Mouse (Mus musculus): Measurements from ENCODE around the gene Cdc42se2.

The Cdc42se2 gene

DNA sequence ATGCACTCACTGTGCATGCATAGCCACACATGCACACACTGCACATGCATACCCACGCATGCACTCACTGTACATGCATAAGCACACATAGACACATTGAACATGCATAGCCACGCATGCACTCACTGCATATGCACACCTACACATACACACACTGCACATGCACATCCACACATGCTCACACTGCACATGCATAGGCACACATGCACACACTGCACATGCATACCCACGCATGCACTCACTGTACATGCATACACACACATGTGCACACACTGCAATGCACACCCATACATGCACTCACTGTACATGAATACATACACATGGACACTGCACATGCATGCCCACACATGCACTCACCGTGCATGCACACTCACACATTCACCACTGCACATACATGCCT is 4.0 kb upstream of the Cdc42se2 start:
- DNase-seq (ENCODE audit: low spot score) = no peak

DNA sequence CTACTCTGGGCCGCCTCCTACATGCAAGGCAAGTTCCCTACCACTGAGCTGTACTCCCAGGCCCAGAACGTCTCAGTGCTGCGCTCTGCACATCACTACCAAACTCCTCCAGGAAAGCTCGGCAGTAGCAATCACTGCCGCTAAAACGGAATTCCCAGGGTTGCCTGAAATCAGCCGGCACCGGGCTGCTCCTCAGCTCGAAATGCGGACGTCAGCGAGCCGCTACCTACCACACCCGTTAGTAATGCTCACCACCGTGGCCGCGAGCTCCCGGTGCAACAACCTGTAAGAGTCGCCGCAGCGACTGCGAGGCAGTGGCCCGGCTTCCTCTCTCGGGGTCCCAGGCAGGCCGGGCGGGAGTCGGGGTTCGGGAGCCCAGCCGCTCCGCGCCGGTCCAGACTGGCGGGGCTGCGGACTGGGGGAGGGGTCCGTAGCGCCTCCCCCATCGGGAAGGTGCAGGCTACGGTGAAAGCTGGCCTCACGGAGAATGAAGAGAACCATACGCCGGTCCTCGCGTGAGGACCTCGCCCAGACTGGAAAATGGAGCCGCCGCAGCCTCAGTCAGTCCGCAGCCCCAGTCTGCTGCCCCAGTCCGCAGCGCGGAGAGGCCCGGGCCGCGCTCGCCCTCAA is 502 bp downstream of the Cdc42se2 start:
- DNase-seq (ENCODE audit: low spot score) = peak; percentile 13

GRCm38 (mm10) chr11:54785566-54785965 is 1.9 kb downstream of the Cdc42se2 start:
- no peak for DNase-seq (ENCODE audit: low spot score)

- no peak for DNase-seq (ENCODE audit: low spot score)
These were observed 3.0 kb downstream of the Cdc42se2 start for GRCm38 (mm10) chr11:54784436-54784835.

GRCm38 (mm10) chr11:54782253-54782652 is 5.2 kb downstream of the Cdc42se2 start:
- DNase-seq (ENCODE audit: low spot score) = no peak

GRCm38 (mm10) chr11:54779946-54780345 is 7.5 kb downstream of the Cdc42se2 start:
- no peak for DNase-seq (ENCODE audit: low spot score)

GRCm38 (mm10) chr11:54778131-54778844 is 9.2 kb downstream of the Cdc42se2 start:
- DNase-seq (ENCODE audit: low spot score) = no peak

DNA sequence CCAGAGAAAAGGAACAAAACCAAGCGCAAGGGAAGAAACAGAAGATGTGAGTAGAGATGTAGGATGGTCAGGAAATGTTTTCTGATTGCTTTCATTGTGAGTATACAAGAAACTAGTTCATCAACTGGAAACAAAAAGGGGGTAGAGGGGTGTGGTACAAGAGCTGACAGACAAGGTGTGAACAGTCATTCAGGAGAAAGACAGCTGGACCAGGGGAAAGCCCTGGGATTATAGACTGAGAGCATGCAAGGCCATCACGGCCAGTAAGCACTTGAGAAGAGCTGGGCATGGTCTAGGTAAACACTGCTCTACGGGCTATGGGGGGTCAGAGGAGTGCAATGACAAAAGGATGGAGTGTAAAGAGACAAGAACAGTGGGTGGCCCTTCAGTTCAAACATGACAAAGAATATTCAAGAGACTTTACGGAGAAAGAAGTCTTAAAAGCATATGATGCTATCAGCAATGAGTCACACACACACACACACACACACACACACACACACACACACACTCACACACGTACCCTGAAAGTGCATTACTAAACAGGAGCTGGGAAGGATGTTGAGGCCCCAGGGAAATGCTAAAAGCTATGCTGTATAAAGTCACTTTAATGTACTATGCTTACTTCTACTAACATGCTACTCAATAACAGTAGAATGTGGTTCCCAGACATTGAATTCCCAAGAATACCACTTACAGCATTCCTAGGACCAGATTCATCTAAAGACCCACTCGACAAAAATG is 9.9 kb downstream of the Cdc42se2 start:
- no peak for DNase-seq (ENCODE audit: low spot score)

GRCm38 (mm10) chr11:54776735-54777333 is 10.6 kb downstream of the Cdc42se2 start:
- no peak for DNase-seq (ENCODE audit: low spot score)

DNA sequence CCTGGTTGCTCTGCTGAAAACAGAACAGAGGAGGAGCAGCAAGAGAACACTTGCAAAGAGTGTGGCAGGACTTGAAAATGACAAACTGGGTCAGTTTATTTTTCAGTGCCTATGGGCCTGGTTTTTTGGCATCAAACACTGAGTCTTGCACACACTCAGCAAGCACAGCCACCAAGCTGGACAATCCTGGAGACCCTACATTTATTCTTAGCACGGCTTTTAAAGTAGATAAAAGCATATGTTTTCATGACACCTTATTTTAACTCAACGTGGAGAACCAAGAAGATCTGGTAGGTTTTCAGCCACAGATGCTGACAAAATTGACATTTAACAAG is 11.1 kb downstream of the Cdc42se2 start:
- DNase-seq (ENCODE audit: low spot score) = no peak

- DNase-seq (ENCODE audit: low spot score) = no peak
These were observed 11.7 kb downstream of the Cdc42se2 start for GRCm38 (mm10) chr11:54775628-54776366.

DNA sequence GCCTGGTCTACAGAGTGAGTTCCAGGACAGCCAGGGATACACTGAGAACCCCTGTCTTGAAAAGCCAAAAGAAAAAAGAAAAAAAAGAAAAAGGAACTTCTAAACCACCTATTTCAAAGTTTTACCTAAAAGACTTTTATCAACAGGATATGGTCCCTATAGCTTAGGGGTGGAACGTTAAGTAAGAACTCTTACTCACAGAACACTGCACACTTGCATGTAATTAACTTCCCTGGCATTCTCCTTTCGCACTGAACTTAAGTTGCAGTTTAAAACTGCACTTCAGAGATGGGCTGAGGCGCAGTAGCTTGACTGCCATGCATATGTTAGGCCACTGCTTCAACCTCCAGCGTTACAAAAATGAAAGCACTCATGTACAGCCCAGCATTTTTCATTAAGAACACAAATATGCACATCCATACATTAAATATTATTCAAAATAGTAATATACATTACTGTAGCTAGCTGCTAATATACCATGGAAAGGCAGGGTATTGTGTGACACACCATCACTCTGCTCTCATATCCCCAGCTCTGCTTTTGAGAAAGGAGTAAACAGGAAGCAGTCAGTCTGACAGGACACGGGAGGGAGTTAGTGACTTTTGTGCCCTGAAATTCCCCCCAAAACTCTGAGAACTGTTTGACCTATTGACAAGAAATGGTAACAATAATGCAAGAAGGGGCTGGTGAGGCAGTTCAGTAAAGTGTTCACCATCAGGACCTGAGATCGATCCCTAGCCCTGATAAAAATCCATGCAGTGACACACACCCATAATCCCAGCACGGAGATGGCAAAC is 13.0 kb downstream of the Cdc42se2 start:
- DNase-seq (ENCODE audit: low spot score) = no peak

DNA sequence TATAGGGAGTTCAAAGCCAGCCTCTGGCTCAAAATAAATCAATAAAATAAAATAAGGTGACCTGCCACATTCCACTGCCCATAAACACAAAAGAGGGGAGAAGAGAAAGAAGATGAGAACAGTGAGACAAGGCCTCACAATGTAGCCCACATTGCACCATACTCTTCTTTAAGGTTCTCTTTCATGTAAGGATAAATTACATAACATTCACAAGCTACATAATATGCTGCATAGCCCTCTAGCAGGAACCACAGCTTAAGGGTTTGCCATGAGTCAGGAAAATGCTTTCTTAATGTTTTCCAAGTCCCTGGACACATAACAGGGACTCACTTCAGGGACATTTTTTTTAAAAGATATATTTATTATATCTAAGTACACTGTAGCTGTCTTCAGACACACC is 15.9 kb downstream of the Cdc42se2 start:
- no peak for DNase-seq (ENCODE audit: low spot score)

GRCm38 (mm10) chr11:54769843-54770242 is 17.6 kb downstream of the Cdc42se2 start:
- no peak for DNase-seq (ENCODE audit: low spot score)

DNA sequence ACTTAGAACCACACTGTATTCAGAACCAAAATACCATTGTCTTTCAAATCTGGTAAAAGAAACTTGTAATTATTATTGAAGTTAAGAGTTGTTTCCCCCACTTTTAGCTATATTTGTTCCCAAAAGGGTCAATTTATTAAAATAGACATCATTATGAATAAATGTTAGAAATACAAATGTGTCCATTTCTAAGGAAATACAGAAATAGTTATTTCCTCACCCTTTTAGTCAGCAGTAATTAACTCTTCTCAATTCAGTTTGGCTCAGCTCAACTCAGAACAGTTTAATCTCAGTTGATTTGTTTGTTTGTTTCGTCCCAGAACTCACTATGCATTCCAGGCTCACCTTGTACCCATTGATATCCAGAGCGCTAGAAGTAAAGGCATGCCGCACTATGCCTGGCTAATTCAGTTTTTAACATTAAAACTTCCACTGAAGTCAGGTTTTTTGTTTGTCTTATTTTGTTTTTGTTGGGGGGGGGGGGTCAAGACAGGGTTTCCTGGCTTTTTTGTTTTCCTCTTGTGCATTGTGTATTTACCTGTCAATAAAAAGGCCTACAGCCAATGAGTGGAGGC is 19.3 kb downstream of the Cdc42se2 start:
- DNase-seq (ENCODE audit: low spot score) = no peak

- DNase-seq (ENCODE audit: low spot score) = no peak
These were observed 22.7 kb downstream of the Cdc42se2 start for GRCm38 (mm10) chr11:54764759-54765158.

DNA sequence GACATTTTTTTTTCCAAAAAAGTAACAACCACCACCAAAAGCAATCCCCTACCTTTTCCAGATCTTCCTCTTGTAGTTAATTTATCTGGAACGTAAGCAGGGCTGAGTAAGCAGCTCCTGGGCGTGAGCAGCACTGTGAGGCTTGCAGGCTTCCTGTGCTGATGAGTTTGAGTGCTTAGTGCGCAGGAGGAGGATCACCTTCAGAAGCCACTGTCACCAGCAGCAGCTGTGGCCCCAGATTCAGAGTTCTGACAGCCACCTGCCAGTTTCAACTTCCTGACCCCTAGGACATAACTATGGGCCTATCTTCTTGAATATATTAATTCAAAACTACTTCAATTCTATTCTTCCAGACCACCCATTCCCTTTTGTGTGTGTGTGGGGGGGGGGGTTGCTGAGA is 23.4 kb downstream of the Cdc42se2 start:
- no peak for DNase-seq (ENCODE audit: low spot score)

GRCm38 (mm10) chr11:54762735-54763134 is 24.7 kb downstream of the Cdc42se2 start:
- no peak for DNase-seq (ENCODE audit: low spot score)

DNA sequence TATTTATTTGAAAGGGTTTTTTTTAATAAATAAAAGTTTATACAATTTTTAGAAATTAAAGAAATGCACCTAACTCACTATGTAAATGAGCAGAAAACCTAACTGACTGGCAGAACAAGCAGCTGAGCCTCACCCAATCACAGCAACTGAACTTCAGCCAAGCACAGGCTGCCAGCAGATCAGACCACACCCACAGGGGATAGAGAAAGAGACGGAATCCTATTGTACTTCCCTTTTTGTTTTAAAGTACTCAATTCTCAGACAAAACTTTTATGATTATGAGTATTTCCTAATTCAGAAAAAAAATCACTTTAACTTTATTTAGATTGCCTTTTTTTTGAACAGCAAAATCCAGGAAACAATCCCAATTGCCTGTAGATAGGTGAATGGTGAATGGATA is 29.5 kb downstream of the Cdc42se2 start:
- no peak for DNase-seq (ENCODE audit: low spot score)

DNA sequence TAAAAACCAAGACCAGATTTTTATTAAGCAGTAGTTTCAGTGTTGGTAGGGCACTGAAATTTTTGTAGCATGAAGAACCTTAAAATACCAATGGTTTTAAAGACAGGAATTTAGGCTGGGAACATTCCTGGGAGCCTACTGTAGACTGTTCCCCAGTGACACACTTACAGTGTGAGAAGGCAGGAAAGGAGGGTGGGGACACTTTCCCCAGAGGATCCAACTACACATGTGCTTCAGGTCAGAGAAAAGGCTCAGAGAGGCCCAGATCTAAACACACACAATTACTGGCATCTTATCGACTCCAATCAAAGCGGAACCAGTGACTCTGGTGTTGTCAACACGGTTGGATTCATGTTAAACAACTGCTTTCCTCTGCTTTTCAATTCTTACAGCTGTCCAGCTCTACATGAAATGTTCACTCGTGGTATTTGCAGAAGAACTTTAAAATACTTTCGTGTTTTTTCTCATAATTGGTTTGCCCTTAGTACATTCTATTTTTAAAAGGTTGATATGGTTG is 32.3 kb downstream of the Cdc42se2 start:
- no peak for DNase-seq (ENCODE audit: low spot score)
